Mouse (Mus musculus): ENCODE results near the gene Gm826. TPM values are rescaled to one million over a fixed set of nuclear protein-coding genes. Genes with fewer than 3 reads are reported as not detected.

Gm826 gene
- total RNA-seq, 2 experiments from 2014 or later = 5.8 to 6.2 TPM

GRCm38 (mm10) chr2:160275959-160276657 lies 57.9 kb downstream of the Gm826 start:
- no peak for DNase-seq

- DNase-seq = no peak
Measured at GRCm38 (mm10) chr2:160267828-160268453, 66.0 kb downstream of the Gm826 start.

- DNase-seq = no peak
Measured at GRCm38 (mm10) chr2:160263861-160264260, 70.1 kb downstream of the Gm826 start.

- no peak for DNase-seq
Measured at GRCm38 (mm10) chr2:160261538-160261937, 72.4 kb downstream of the Gm826 start.

Other genes starting within 250 kb of the Gm826 start
- 1 to 10 TPM; 6.8 to 8.1 TPM for gene Mafb, start 32.9 kb upstream of the Gm826 start, total RNA-seq (2021)